Mouse (Mus musculus) adrenal gland, adult 8-10 months (tissue): ENCODE data around the gene Ruvbl1. TPM values are rescaled to one million over a fixed set of nuclear protein-coding genes. Genes with fewer than 3 reads are reported as not detected.

Experiments used
- DNase-seq: peaks from one replicate; pipeline ENCODE4 v3.0.0; 2022
- total RNA-seq, 4 experiments: library from RNA; stranded (reverse); gene quantifications; 2 replicates each; pipeline ENCODE4 v1.2.4; 2022

Ruvbl1 gene
- total RNA-seq, 4 experiments from 2014 or later = 32.4 to 39.5 (median 35.0) TPM

- DNase-seq = no peak
Observed at GRCm38 (mm10) chr6:88499481-88500404, 34.5 kb downstream of the Ruvbl1 start.

GRCm38 (mm10) chr6:88500405-88500767 lies 35.2 kb downstream of the Ruvbl1 start:
- DNase-seq = no peak

- no peak for DNase-seq
Observed at GRCm38 (mm10) chr6:88502030-88502970, 37.1 kb downstream of the Ruvbl1 start.

GRCm38 (mm10) chr6:88503044-88503443 lies 37.8 kb downstream of the Ruvbl1 start:
- DNase-seq = no peak

GRCm38 (mm10) chr6:88513984-88514383 lies 48.8 kb downstream of the Ruvbl1 start:
- no peak for DNase-seq

- DNase-seq = no peak
Observed at GRCm38 (mm10) chr6:88514546-88514945, 49.3 kb downstream of the Ruvbl1 start.

- DNase-seq = no peak
Observed at GRCm38 (mm10) chr6:88515971-88516370, 50.8 kb downstream of the Ruvbl1 start.

- DNase-seq = no peak
Observed at GRCm38 (mm10) chr6:88516667-88517066, 51.5 kb downstream of the Ruvbl1 start.

- no peak for DNase-seq
Observed at GRCm38 (mm10) chr6:88517701-88518403, 52.6 kb downstream of the Ruvbl1 start.

- DNase-seq = peak; percentile 94
Observed at GRCm38 (mm10) chr6:88518404-88519263, 53.4 kb downstream of the Ruvbl1 start, which contains the start of gene Sec61a1. Gene Sec61a1, minus strand, starts transcription at chr6:88518905.

GRCm38 (mm10) chr6:88521821-88522220 lies 56.6 kb downstream of the Ruvbl1 start:
- no peak for DNase-seq

- DNase-seq = no peak
Observed at GRCm38 (mm10) chr6:88522606-88523005, 57.4 kb downstream of the Ruvbl1 start.

- no peak for DNase-seq
Observed at GRCm38 (mm10) chr6:88523043-88523442, 57.8 kb downstream of the Ruvbl1 start.

- DNase-seq = no peak
Observed at GRCm38 (mm10) chr6:88523451-88523850, 58.2 kb downstream of the Ruvbl1 start.

- no peak for DNase-seq
Observed at GRCm38 (mm10) chr6:88524056-88524455, 58.8 kb downstream of the Ruvbl1 start.

- peak; percentile 74 for DNase-seq
Observed at GRCm38 (mm10) chr6:88530306-88530705, 65.1 kb downstream of the Ruvbl1 start.

GRCm38 (mm10) chr6:88540093-88540755 lies 75.0 kb downstream of the Ruvbl1 start:
- DNase-seq = peak; percentile 42

GRCm38 (mm10) chr6:88544241-88544640 lies 79.0 kb downstream of the Ruvbl1 start:
- no peak for DNase-seq

- DNase-seq = no peak
Observed at GRCm38 (mm10) chr6:88544644-88545396, 79.6 kb downstream of the Ruvbl1 start.

- no peak for DNase-seq
Observed at GRCm38 (mm10) chr6:88545397-88545790, 80.2 kb downstream of the Ruvbl1 start.
